Mouse (Mus musculus): Measurements from ENCODE around the gene Pde9a.
A peak's percentile ranks its signal among the peaks of the same experiment; 100 is the strongest.

The Pde9a gene

GRCm38 (mm10) chr17:31519344-31519945 is 133.4 kb downstream of the Pde9a start:
- DNase-seq, result no peak

- DNase-seq, result peak; percentile 99
Observed at GRCm38 (mm10) chr17:31519946-31520838, 134.2 kb downstream of the Pde9a start, which contains the start of the genes Wdr4 and Ndufv3. Gene Wdr4 (minus strand): TSS chr17:31519980. Gene Ndufv3 (plus strand): TSS chr17:31520115.

GRCm38 (mm10) chr17:31520895-31521294 is 134.9 kb downstream of the Pde9a start:
- peak; percentile 97 for DNase-seq

- DNase-seq, result peak; percentile 81 to 84
Observed at GRCm38 (mm10) chr17:31521948-31522347, 135.9 kb downstream of the Pde9a start.

- DNase-seq, result no peak
Observed at GRCm38 (mm10) chr17:31525114-31525513, 139.1 kb downstream of the Pde9a start.

GRCm38 (mm10) chr17:31525816-31526215 is 139.8 kb downstream of the Pde9a start:
- DNase-seq, result no peak
